Mouse (Mus musculus) ES-Bruce4 (cell line): ENCODE data around the gene Nobox. TPM values are rescaled to one million over a fixed set of nuclear protein-coding genes. Genes with fewer than 3 reads are reported as not detected.

Experiments
- H3K27ac ChIP-seq: 2 replicates; pipeline ENCODE4 v1.5.1; 2012; ENCODE audit warnings: low read length, inconsistent platforms; ENCODE audit not compliant: insufficient read depth
- H3K27me3 ChIP-seq: 2 replicates; pipeline ENCODE4 v1.6.1; 2012; ENCODE audit warnings: mild to moderate bottlenecking, low read length, inconsistent platforms; ENCODE audit not compliant: control insufficient read depth, poor library complexity, insufficient read depth, severe bottlenecking
- H3K36me3 ChIP-seq: 2 replicates; pipeline ENCODE4 v1.6.1; 2012; ENCODE audit warnings: inconsistent platforms, mild to moderate bottlenecking, low read length, moderate library complexity; ENCODE audit not compliant: control insufficient read depth, poor library complexity, insufficient read depth, severe bottlenecking
- H3K4me1 ChIP-seq: one replicate; pipeline ENCODE4 v1.8.1; 2011; ENCODE audit warnings: low read length; ENCODE audit not compliant: control insufficient read depth, insufficient read depth
- H3K4me3 ChIP-seq: 2 replicates; pipeline ENCODE4 v1.5.1; 2011; ENCODE audit warnings: low read depth, mild to moderate bottlenecking, low read length
- H3K9ac ChIP-seq: 2 replicates; pipeline ENCODE4 v1.6.1; 2012; ENCODE audit warnings: low read depth, mild to moderate bottlenecking, inconsistent platforms; ENCODE audit not compliant: poor library complexity, severe bottlenecking
- H3K9me3 ChIP-seq: replicated peaks from 2 replicates; pipeline ENCODE4 v1.6.1; 2012; ENCODE audit warnings: mild to moderate bottlenecking, low read length, inconsistent platforms; ENCODE audit not compliant: control insufficient read depth, poor library complexity, insufficient read depth, severe bottlenecking
- CTCF ChIP-seq: IDR thresholded peaks from one replicate; pipeline ENCODE4 v1.8.1; 2011; ENCODE audit warnings: low read depth, low read length
- EP300 ChIP-seq: IDR thresholded peaks from 2 replicates; pipeline ENCODE4 v1.6.1; 2011; ENCODE audit warnings: low read depth, low read length; ENCODE audit not compliant: insufficient read depth
- POLR2A ChIP-seq: IDR thresholded peaks from one replicate; pipeline ENCODE4 v1.8.1; 2011; ENCODE audit warnings: low read length; ENCODE audit not compliant: insufficient read depth
- polyA plus RNA-seq: library from polyadenylated mRNA; stranded (reverse); fragments of >200 nt; gene quantifications from 2 replicates; pipeline ENCODE4 v1.2.4, GENCODE M21; 2011; ENCODE audit warnings: low read depth; ENCODE audit not compliant: missing spikeins, insufficient read depth, insufficient read length

The Nobox gene
- polyA plus RNA-seq, 1 experiment = 0.37 TPM

DNA sequence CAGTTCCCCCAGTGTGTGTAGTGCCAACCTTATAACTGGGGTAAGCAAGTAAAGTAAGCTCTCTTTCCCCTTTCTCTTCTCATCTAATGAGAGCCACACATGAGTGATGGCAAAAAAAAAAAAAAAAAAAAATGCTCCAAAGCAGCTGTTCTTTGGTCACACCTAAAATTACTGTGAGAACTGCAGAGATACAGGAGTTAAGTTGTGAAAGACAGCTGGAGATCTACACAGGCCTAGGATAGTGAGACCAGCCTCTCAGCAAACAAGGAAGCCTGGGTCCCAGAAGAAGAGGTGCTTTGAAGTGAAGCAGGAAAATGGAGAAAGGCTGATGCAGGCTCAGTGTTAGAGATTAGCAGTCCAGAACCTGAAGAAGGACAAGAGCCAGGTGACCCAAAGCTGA is 3.2 kb upstream of the Nobox start:
- Histone ChIP-seq H3K9ac (no peak overlapping the region), H3K4me1 (no peaks in the 10 kb centered on the region), H3K27me3 (no peaks in the 10 kb centered on the region), H3K9me3 (no peaks in the 10 kb centered on the region), H3K4me3 (no peak overlapping the region), H3K27ac (no peak overlapping the region), H3K36me3 (no peaks in the 10 kb centered on the region)
- TF ChIP-seq POLR2A (no peak), CTCF (no peak), EP300 (no peak)

DNA sequence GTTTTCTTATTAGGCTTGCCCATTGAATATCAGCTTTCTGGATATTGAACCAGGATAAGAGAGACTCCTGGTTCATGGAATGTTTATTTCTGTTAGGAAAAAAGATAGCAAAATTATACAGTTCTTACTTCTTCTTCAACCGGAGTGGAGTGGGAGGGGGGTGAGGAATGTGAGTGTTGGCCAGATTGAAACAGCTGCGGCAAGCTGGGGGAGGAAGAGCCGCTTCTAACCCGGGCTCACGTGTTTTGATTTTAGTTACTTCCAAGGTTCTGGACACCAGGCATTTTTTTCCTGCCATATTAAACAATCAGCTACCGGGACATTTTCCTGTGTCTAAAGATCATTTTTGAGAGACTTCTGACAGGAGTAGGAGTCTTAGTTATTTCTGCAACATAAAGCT is 717 bp upstream of the Nobox start:
- 0 out of 2 replicates have a peak, but pooled peaks cover 2% of the 10 kb centered on the region for H3K27me3 ChIP-seq
- no peaks in the 10 kb centered on the region for H3K4me1 ChIP-seq
- H3K9ac ChIP-seq = no peak overlapping the region
- no peak overlapping the region for H3K4me3 ChIP-seq
- no peak overlapping the region for H3K27ac ChIP-seq
- no peaks in the 10 kb centered on the region for H3K36me3 ChIP-seq
- no peaks in the 10 kb centered on the region for H3K9me3 ChIP-seq
- TF ChIP-seq EP300 (no peak), CTCF (no peak), POLR2A (no peak)

DNA sequence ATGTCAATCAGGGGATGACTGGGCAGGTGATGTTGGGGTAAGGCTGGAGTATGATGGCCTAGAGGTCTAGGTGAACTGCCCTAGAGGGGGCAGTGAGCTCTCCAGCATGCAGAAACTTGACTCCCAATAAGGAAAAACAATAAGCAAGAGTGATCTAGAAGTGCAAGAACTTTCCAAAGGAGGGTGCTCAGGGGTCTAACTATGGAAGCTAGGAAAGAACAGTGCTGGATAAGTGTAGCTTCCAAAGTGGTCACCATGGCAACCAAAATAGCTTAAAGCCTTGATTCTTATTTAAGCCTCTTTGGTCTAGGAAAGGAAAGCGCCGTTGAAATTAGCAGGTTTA is 11.9 kb downstream of the Nobox start:
- Histone ChIP-seq H3K4me3 (no peak overlapping the region), H3K9me3 (no peaks in the 10 kb centered on the region), H3K36me3 (no peaks in the 10 kb centered on the region; the same call in 1 of the 2 replicates), H3K4me1 (no peaks in the 10 kb centered on the region), H3K27ac (no peak overlapping the region), H3K27me3 (no peaks in the 10 kb centered on the region; the same call in 1 of the 2 replicates), H3K9ac (no peak overlapping the region)
- TF ChIP-seq CTCF (no peak), EP300 (no peak), POLR2A (no peak)

DNA sequence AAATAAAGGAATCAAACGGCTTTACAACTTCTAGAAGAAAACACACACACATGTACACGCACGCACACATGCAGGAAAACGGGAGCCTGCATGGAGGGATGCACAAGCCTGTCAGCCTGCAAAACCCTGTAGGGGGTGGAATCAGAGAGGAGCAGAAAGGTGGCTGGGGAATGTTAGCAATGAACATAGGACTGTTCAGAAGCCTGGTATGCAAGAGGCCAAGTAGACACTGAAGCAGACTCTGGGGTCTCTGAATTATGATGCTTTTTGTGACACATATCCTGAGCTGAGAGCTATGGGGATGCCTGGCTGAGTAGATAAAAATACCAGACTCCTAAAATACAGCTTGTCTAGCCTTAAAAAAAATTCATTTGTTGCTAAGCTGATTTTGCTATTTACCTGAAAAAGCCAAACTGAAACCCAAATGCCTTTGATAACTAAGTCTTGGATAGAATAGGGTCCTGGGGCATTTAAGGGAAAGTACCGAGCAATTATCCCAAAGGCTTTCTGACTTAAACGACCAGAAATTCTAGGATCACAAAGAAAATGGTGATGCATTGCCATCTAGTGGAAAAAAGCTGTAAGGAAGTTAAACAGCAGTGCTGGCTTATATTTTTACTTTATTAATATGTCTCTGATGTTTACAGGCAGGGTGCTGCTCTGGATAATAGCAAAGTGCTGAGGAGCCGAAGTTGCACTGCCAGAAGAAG is 12.4 kb downstream of the Nobox start:
- Histone ChIP-seq H3K4me1 (no peaks in the 10 kb centered on the region), H3K4me3 (no peak overlapping the region), H3K36me3 (no peaks in the 10 kb centered on the region; the same call in 1 of the 2 replicates), H3K9ac (no peak overlapping the region), H3K9me3 (no peaks in the 10 kb centered on the region), H3K27me3 (no peaks in the 10 kb centered on the region), H3K27ac (no peak overlapping the region)
- no peak for TF ChIP-seq EP300
- no peak for TF ChIP-seq CTCF
- no peak for TF ChIP-seq POLR2A

DNA sequence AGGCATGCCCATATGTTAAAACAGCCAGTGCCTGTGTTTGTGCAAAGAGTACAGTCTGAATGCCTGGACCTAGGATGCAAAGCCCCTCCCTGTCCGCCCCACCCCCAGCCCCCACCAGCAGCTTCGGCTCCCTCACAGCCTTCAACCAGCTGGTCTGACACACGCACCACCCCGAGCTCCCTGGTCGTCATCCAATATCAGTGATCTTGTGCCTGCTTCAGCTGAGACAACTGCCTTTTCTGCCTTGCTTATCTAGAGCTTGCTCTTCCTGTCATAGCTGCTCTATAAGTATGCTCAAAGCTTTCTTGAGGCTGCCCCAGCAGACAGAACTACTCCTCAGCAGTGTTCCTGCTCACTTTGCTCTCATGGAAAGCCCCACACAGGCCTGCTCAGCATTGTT is 13.4 kb downstream of the Nobox start:
- Histone ChIP-seq H3K27ac (no peak overlapping the region), H3K27me3 (no peaks in the 10 kb centered on the region), H3K4me1 (no peaks in the 10 kb centered on the region), H3K4me3 (no peak overlapping the region), H3K36me3 (no peaks in the 10 kb centered on the region; the same call in 1 of the 2 replicates), H3K9ac (no peak overlapping the region), H3K9me3 (no peaks in the 10 kb centered on the region)
- TF ChIP-seq POLR2A = no peak
- TF ChIP-seq EP300 = no peak
- no peak for TF ChIP-seq CTCF

DNA sequence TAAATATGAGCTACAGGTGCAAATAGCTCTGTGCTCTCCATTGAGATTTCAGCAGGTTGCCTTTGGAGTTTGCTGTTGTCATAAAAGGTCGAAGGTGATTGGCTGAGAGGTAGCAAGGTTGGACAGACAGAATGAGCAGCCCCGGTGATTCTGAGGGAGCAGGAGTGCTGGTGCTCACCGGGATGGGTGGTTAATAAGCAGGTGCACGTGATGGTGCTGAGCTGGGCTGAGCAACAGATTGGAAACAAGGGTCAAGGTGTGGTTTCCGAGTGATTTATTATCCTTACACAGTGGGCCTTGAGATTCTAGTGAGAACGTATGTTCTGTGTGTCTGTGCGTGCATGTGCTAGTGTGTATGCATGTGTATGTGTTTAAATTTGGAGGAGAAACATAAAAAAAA is 16.2 kb downstream of the Nobox start:
- H3K27ac ChIP-seq = no peak overlapping the region

More for the DNA sequence above, 16.2 kb downstream of the Nobox start:
- TF ChIP-seq POLR2A (no peak), EP300 (no peak), CTCF (no peak)
- Histone ChIP-seq H3K9ac (no peak overlapping the region), H3K9me3 (no peaks in the 10 kb centered on the region), H3K27me3 (no peaks in the 10 kb centered on the region), H3K4me1 (no peaks in the 10 kb centered on the region), H3K36me3 (no peaks in the 10 kb centered on the region; the same call in 1 of the 2 replicates), H3K4me3 (no peak overlapping the region)
